Mouse (Mus musculus) kidney, embryonic 14.5 days (tissue): ENCODE results near the gene 1700067K01Rik. TPM values are rescaled to one million over a fixed set of nuclear protein-coding genes. Genes with fewer than 3 reads are reported as not detected.
"Not testable (repeated sequence)": the region's sequence is repeated elsewhere in the genome, so short reads cannot be mapped to it uniquely, and the experiment has no call there.

ENCODE experiments used
- ATAC-seq: fragments of 200-750 bp; cut with Nextera tagmentation; 2 replicates; pipeline ENCODE4 v1.8.0; 2017; ENCODE audit warnings: moderate number of reproducible peaks, mild to moderate bottlenecking, moderate TSS enrichment, moderate library complexity; ENCODE audit not compliant: low FRiP score, low TSS enrichment
- H3K27ac ChIP-seq: fragments of 300-500 bp; sonication (generic); 2 replicates; pipeline ENCODE4 v1.5.1; 2014; ENCODE audit warnings: low read depth, mild to moderate bottlenecking, low read length, moderate library complexity, mixed read lengths
- H3K27me3 ChIP-seq: fragments of 300-500 bp; sonication (generic); 2 replicates; pipeline ENCODE4 v1.6.1; 2014; ENCODE audit warnings: mild to moderate bottlenecking, low read length; ENCODE audit not compliant: control insufficient read depth, insufficient read depth
- H3K36me3 ChIP-seq: fragments of 300-500 bp; sonication (generic); 2 replicates; pipeline ENCODE4 v1.6.1; 2014; ENCODE audit warnings: low read length, mixed read lengths; ENCODE audit not compliant: control insufficient read depth, insufficient read depth
- H3K4me1 ChIP-seq: fragments of 300-500 bp; sonication (generic); 2 replicates; pipeline ENCODE4 v1.6.1; 2014; ENCODE audit warnings: low read length, mixed read lengths; ENCODE audit not compliant: control insufficient read depth, insufficient read depth
- H3K4me2 ChIP-seq: fragments of 300-500 bp; sonication (generic); replicated peaks from 2 replicates; pipeline ENCODE4 v1.6.1; 2014; ENCODE audit warnings: low read depth, mild to moderate bottlenecking, low read length
- H3K4me3 ChIP-seq: fragments of 300-500 bp; sonication (generic); 2 replicates; pipeline ENCODE4 v1.5.1; 2014; ENCODE audit warnings: mild to moderate bottlenecking, low read length
- H3K9ac ChIP-seq: fragments of 300-500 bp; sonication (generic); 2 replicates; pipeline ENCODE4 v1.6.1; 2014; ENCODE audit warnings: low read depth, mild to moderate bottlenecking, low read length, moderate library complexity
- H3K9me3 ChIP-seq: fragments of 300-500 bp; sonication (generic); 2 replicates; pipeline ENCODE4 v1.6.1; 2016; ENCODE audit warnings: low read length; ENCODE audit not compliant: control insufficient read depth
- WGBS: fragments of 180-500 bp; shearing (Covaris S2); extraction: QIAGEN DNeasy Blood & Tissue Kit; methylation state at CpG from one replicate; pipeline ENCODE4 v1.1.7; 2014; 5-methylcytosine and 5-hydroxymethylcytosine counted together
- polyA plus RNA-seq: library from polyadenylated mRNA; unstranded; fragments of >200 nt; fragmentation: Nextera tagmentation; extraction: Ambion mirVana; gene quantifications from 2 replicates; pipeline ENCODE4 v1.2.1, GENCODE M21; 2014

1700067K01Rik gene
- polyA plus RNA-seq, 1 experiment from 2014 or later: 1.2 TPM

- Histone ChIP-seq H3K9me3 (no peaks in the 10 kb centered on the region), H3K9ac (peak overlapping the region; percentile 68; the same call in 1 of the 2 replicates), H3K27ac (no peak overlapping the region), H3K4me2 (peak overlapping the region; percentile 81), H3K4me1 (peaks cover 20% of the 10 kb centered on the region), H3K36me3 (peaks cover 22% of the 10 kb centered on the region), H3K27me3 (no peaks in the 10 kb centered on the region; the same call in 1 of the 2 replicates), H3K4me3 (peak overlapping the region; percentile 56; the same call in 1 of the 2 replicates)
- WGBS: 66% methylated on average over 6 of the region's 6 CpGs
- no peak for ATAC-seq
These were observed 2.4 kb downstream of the 1700067K01Rik start for GRCm38 (mm10) chr8:84003612-84004246.

DNA sequence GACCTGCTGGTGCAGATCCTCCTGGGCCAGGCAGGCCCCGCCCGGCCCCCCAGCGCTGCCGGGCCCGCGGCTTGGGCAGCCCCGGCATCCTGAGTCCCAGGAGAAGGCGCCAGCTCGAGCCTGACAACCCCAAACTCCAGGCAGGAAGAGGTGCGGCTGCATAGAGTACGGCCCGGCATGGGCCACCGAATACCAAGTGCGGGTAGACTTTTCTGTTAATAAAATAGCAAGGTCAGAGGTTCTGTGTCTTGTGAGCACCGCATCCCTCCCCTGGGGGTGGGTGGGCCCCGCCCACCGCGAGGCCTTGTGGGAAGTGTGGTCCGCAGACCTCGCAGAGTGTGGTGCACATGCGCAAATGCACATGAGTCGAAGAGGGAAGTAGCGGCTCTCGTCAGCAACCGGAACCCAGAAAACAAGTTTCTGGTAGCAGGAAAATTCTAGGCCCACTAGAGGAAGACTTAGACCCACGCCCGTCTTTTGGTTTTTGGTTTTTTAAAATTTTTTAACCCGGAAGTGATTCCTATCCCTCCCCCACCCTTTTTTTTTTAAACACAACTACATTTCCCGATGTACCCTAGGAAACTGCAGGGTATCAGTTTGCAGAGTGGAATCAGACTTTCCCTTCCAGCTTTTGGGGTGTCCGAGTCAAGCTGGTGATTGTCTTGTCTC, 3.4 kb downstream of the 1700067K01Rik start:
- peak overlapping the region; percentile 81 for H3K4me2 ChIP-seq
- peaks cover 15% of the 10 kb centered on the region for H3K36me3 ChIP-seq
- H3K9ac ChIP-seq: peak overlapping the region; percentile 68
- under 1% methylated on average over 30 of the region's 30 CpGs for WGBS
- no peaks in the 10 kb centered on the region for H3K9me3 ChIP-seq
- H3K4me3 ChIP-seq: peak overlapping the region; percentile 56
- no peaks in the 10 kb centered on the region; the same call in 1 of the 2 replicates for H3K27me3 ChIP-seq
- H3K27ac ChIP-seq: peak overlapping the region; percentile 76
- peak; percentile 84 for ATAC-seq
- H3K4me1 ChIP-seq: peaks cover 11% of the 10 kb centered on the region

- not testable (repeated sequence) for H3K27me3 ChIP-seq, ATAC-seq, H3K4me2 ChIP-seq, H3K4me3 ChIP-seq, H3K36me3 ChIP-seq, H3K27ac ChIP-seq, H3K9ac ChIP-seq, H3K9me3 ChIP-seq
- 94% methylated on average over 7 of the region's 7 CpGs for WGBS
- peaks cover 12% of the 10 kb centered on the region; the same call in 1 of the 2 replicates for H3K4me1 ChIP-seq
These were observed 4.2 kb downstream of the 1700067K01Rik start for GRCm38 (mm10) chr8:84005502-84005901.

GRCm38 (mm10) chr8:84008362-84008761, 7.1 kb downstream of the 1700067K01Rik start:
- H3K4me1 ChIP-seq: peaks cover 32% of the 10 kb centered on the region
- no peaks in the 10 kb centered on the region for H3K9me3 ChIP-seq
- H3K36me3 ChIP-seq: no peaks in the 10 kb centered on the region
- H3K4me3 ChIP-seq: no peak overlapping the region
- ATAC-seq: no peak
- no peak overlapping the region for H3K4me2 ChIP-seq
- peaks cover 34% of the 10 kb centered on the region for H3K27me3 ChIP-seq
- 32% methylated on average over 7 of the region's 7 CpGs for WGBS
- H3K9ac ChIP-seq: no peak overlapping the region
- no peak overlapping the region for H3K27ac ChIP-seq

DNA sequence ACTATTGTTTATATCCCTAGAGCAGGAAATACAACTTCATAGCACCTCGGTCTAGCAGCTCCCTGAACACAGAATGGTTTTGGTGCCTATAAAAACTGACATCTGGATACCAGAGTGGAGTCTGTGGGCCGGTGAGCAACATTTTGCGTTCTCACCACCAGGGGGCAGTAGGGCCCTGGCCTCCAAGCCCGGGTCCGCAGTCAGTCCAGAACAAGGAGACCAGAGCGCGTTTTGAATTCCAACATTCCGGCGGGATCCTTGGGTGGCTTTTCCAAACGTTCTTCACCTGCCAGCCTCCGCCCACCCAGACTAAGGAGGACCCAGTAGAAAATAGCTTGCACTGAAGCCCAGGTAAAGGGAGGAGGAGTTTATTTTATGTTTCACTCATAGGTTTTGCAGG, 8.6 kb downstream of the 1700067K01Rik start:
- Histone ChIP-seq H3K9me3 (no peaks in the 10 kb centered on the region), H3K27ac (no peak overlapping the region), H3K27me3 (peaks cover 35% of the 10 kb centered on the region), H3K36me3 (no peaks in the 10 kb centered on the region), H3K4me1 (peaks cover 26% of the 10 kb centered on the region), H3K4me2 (no peak overlapping the region), H3K9ac (no peak overlapping the region), H3K4me3 (no peak overlapping the region)
- 1% methylated on average over 11 of the region's 11 CpGs for WGBS
- peak; percentile 25; the same call in 1 of the 2 replicates for ATAC-seq

DNA sequence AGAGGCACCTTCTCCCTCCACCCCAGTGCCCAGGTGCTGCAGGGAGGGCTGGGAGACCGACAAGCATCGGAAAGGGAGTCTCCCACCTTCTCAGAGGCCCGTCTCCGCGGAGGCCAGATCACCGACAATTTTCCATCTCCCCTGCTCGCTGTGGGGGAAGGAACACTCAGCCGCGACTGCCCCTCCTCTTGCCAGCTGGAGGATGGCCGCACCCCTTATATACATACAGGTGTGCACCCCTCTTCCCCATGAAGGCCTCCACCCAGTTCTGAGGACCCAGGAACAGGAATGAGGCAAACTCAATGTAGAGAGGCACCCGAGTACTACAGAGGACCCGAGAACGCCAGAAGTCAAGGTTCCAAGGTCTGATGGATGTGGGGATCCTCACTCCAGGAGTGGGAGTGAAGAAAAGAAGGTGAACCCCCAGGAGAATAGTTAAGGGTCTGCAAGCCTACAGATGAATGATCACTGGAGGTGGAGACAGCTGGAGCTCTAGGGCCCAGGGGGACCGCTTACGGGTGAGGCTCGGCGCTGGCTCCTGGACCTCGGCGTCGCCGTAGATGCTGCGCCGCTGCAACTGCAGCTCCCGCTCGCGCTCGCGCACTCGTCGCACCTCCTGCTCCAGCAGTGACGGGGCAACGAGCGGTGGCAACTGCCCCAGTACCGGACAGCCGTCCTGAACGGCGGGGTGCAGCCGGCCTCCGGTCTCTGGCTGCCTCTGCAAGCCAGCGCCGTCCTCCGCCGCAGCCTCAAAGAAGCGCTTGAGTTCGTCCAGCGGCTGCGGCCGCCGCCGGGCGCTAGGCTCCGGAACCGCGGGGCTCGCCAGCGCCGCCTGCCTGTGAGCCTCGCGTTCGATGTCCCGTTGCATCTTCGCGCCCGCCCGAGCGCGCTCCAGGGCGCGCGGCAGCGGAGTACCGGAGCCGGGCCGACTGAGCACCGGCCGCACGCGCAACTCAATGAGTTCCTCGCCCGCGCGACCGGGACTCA, 9.6 kb downstream of the 1700067K01Rik start:
- peak; percentile 17; the same call in 1 of the 2 replicates for ATAC-seq
- under 1% methylated on average over 83 of the region's 83 CpGs for WGBS
- peak overlapping the region; percentile 96 for H3K4me2 ChIP-seq
- peaks cover 35% of the 10 kb centered on the region for H3K27me3 ChIP-seq
- no peaks in the 10 kb centered on the region for H3K9me3 ChIP-seq
- H3K9ac ChIP-seq: peak overlapping the region; percentile 64
- H3K27ac ChIP-seq: no peak overlapping the region
- H3K4me3 ChIP-seq: peak overlapping the region; percentile 53
- H3K36me3 ChIP-seq: no peaks in the 10 kb centered on the region
- peaks cover 26% of the 10 kb centered on the region for H3K4me1 ChIP-seq

DNA sequence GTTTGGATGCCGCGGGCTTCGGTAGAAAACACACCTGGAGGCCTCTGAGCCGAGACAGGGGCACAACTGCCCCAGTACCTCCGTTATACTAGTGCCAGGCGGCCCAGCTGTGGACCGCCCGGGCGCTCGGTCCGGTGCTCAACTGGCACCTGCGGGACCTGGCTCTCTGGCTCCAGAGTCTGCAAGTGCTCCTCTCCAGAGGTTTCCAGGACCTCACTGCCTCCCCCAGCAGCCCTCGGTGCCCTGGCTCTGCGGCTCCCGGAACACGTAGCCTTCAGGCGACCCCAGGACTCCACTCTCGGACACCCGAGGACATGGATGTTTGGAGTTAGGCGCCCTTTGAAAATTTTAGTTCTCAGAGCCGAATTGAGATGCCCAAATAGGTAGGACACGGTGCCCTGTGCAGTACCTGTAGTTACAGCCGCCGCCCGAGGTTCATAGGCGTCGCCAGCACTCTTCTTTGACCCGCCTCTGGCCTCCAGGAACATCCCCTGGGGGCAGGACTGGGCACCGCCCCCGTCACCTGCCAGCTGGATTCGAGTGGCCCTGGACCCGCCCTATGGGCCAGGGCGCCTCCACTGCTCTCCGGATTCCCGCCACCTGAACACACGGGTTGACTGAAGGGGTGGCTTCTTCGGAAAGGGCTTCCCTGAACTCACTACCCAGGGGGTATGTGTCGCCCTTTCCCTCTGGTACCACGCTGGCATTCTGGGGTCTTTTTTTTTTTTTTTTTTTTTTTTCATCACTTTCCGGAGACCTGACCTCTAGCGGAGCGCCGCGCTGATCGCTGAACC, 10.6 kb downstream of the 1700067K01Rik start, which contains the start of gene 2210011C24Rik:
2210011C24Rik (minus strand) TSS at position 467 of the 794 bp plus-strand sequence.
- Histone ChIP-seq H3K27ac (no peak within 1 kb of the TSS), H3K4me3 (peak within 1 kb of the TSS; percentile 53), H3K27me3 (peaks cover 35% of the 10 kb centered on the region), H3K9me3 (no peaks in the 10 kb centered on the region), H3K9ac (peak within 1 kb of the TSS; percentile 64), H3K36me3 (no peaks in the 10 kb centered on the region), H3K4me2 (peak within 1 kb of the TSS; percentile 96), H3K4me1 (peaks cover 26% of the 10 kb centered on the region)
- peak; percentile 41 for ATAC-seq
- WGBS: under 1% methylated on average over 45 of the region's 45 CpGs
